Mouse (Mus musculus) CH12.LX (cell line): ENCODE measurements around the gene Nps. TPM values are rescaled to one million over a fixed set of nuclear protein-coding genes. Genes with fewer than 3 reads are reported as not detected.

Experiments
- DNase-seq: peaks from one replicate; pipeline ENCODE4 v3.0.0-alpha.2; 2013; ENCODE audit errors: extremely low read depth
- H3K27ac ChIP-seq: 2 replicates; pipeline ENCODE4 v1.5.1; 2012; ENCODE audit warnings: low read depth, mild to moderate bottlenecking, control low read depth, moderate library complexity; ENCODE audit not compliant: insufficient read depth
- H3K27me3 ChIP-seq: replicated peaks from 2 replicates; pipeline ENCODE3; 2012; ENCODE audit warnings: inconsistent platforms
- H3K36me3 ChIP-seq, 2 experiments: replicated peaks in 1 of 2; 2 replicates each; pipeline versions ENCODE3 to v1.6.1; 2012; ENCODE audit warnings: inconsistent platforms in 1 of 2, low read length in 1 of 2, mild to moderate bottlenecking in 1 of 2, mixed read lengths in 1 of 2, moderate library complexity in 1 of 2; ENCODE audit not compliant: control insufficient read depth in 1 of 2, insufficient read depth in 1 of 2
- H3K4me1 ChIP-seq, 2 experiments: 2 replicates each; pipeline ENCODE4 v1.6.1; 2012; ENCODE audit warnings: inconsistent platforms in 1 of 2, moderate library complexity in 1 of 2; ENCODE audit not compliant: insufficient read depth in 2 of 2, control insufficient read depth in 1 of 2
- H3K4me2 ChIP-seq: 2 replicates; pipeline ENCODE4 v1.6.1; 2012; ENCODE audit warnings: low read depth, mild to moderate bottlenecking, control low read depth; ENCODE audit not compliant: poor library complexity, insufficient read depth, severe bottlenecking
- H3K4me3 ChIP-seq, 3 experiments: fragments of 150-350 bp in 1 of 3; sonication (generic) in 1 of 3; replicated peaks in 1 of 3; 2 replicates each; pipeline versions ENCODE3 to v1.5.1; 2011 to 2012; ENCODE audit warnings: low read depth in 2 of 3, low read length in 2 of 3, mild to moderate bottlenecking in 2 of 3, moderate library complexity in 2 of 3, control low read depth in 1 of 3, improper control_type of control experiment in 1 of 3, inconsistent platforms in 1 of 3, mixed read lengths in 1 of 3; ENCODE audit not compliant: poor library complexity in 1 of 3
- H3K79me2 ChIP-seq: replicated peaks from 2 replicates; pipeline ENCODE4 v1.6.1; 2012; ENCODE audit warnings: mild to moderate bottlenecking, moderate library complexity; ENCODE audit not compliant: control insufficient read depth, poor library complexity, insufficient read depth, severe bottlenecking; ENCODE audit errors: extremely low read depth
- H3K9ac ChIP-seq: 2 replicates; pipeline ENCODE4 v1.6.1; 2012; ENCODE audit warnings: low read depth, mild to moderate bottlenecking, control low read depth, moderate library complexity; ENCODE audit not compliant: insufficient read depth
- H3K9me3 ChIP-seq: replicated peaks from 2 replicates; pipeline ENCODE3; 2012; ENCODE audit warnings: low read length, inconsistent platforms, mixed read lengths
- BHLHE40 ChIP-seq: IDR thresholded peaks from 2 replicates; pipeline ENCODE4 v1.6.1; 2011; ENCODE audit warnings: mild to moderate bottlenecking, low read depth, low read length, improper control_type of control experiment
- CHD1 ChIP-seq: IDR thresholded peaks from 2 replicates; pipeline ENCODE4 v1.6.1; 2012; ENCODE audit warnings: low read depth, low read length, improper control_type of control experiment, inconsistent platforms
- CHD2 ChIP-seq: IDR thresholded peaks from 2 replicates; pipeline ENCODE4 v1.6.1; 2011; ENCODE audit warnings: low read length, improper control_type of control experiment
- E2F4 ChIP-seq: IDR thresholded peaks from 2 replicates; pipeline ENCODE4 v1.6.1; 2011; ENCODE audit warnings: low read depth, low read length, improper control_type of control experiment; ENCODE audit not compliant: insufficient replicate concordance
- EP300 ChIP-seq: IDR thresholded peaks from 2 replicates; pipeline ENCODE4 v1.6.1; 2011; ENCODE audit warnings: low read length, improper control_type of control experiment
- ETS1 ChIP-seq: conservative IDR thresholded peaks from 2 replicates; pipeline ENCODE4 v1.6.1; 2012; ENCODE audit warnings: low read depth, mild to moderate bottlenecking, inconsistent platforms, low read length, improper control_type of control experiment, moderate library complexity
- HCFC1 ChIP-seq: IDR thresholded peaks from 2 replicates; pipeline ENCODE4 v1.6.1; 2012; ENCODE audit warnings: low read depth, mild to moderate bottlenecking, inconsistent platforms, low read length, improper control_type of control experiment
- JUN ChIP-seq: IDR thresholded peaks from 2 replicates; pipeline ENCODE4 v1.6.1; 2011; ENCODE audit warnings: low read depth, mild to moderate bottlenecking, low read length, improper control_type of control experiment, moderate library complexity; ENCODE audit not compliant: insufficient read depth
- JUND ChIP-seq: conservative IDR thresholded peaks from 2 replicates; pipeline ENCODE4 v1.6.1; 2011; ENCODE audit warnings: low read depth, low read length, improper control_type of control experiment
- KAT2A ChIP-seq: IDR thresholded peaks from 2 replicates; pipeline ENCODE4 v1.6.1; 2012; ENCODE audit warnings: low read length, improper control_type of control experiment, inconsistent platforms; ENCODE audit not compliant: insufficient replicate concordance
- MAFK ChIP-seq: IDR thresholded peaks from 2 replicates; pipeline ENCODE4 v1.6.1; 2011; ENCODE audit warnings: low read length, improper control_type of control experiment; ENCODE audit not compliant: insufficient replicate concordance
- MAZ ChIP-seq: IDR thresholded peaks from 2 replicates; pipeline ENCODE4 v1.6.1; 2012; ENCODE audit warnings: low read depth, mild to moderate bottlenecking, inconsistent platforms, low read length, improper control_type of control experiment, moderate library complexity
- PAX5 ChIP-seq: IDR thresholded peaks from 2 replicates; pipeline ENCODE4 v1.6.1; 2012; ENCODE audit warnings: low read length, inconsistent platforms, mixed read lengths
- RAD21 ChIP-seq: IDR thresholded peaks from 2 replicates; pipeline ENCODE4 v1.6.1; 2011; ENCODE audit warnings: low read depth, mild to moderate bottlenecking, low read length, improper control_type of control experiment, moderate library complexity
- SIN3A ChIP-seq: IDR thresholded peaks from 2 replicates; pipeline ENCODE4 v1.6.1; 2012; ENCODE audit warnings: low read length, improper control_type of control experiment, inconsistent platforms
- TCF12 ChIP-seq: IDR thresholded peaks from 2 replicates; pipeline ENCODE4 v1.6.1; 2014; ENCODE audit warnings: low read depth, mild to moderate bottlenecking, inconsistent platforms, low read length, improper control_type of control experiment
- ZMIZ1 ChIP-seq: IDR thresholded peaks from 2 replicates; pipeline ENCODE4 v1.6.1; 2012; ENCODE audit warnings: low read depth, mild to moderate bottlenecking, inconsistent platforms, low read length, improper control_type of control experiment
- dilution Hi-C: fragments of 300-500 bp; cut with MboI; formaldehyde crosslinking; loops from 2 replicates; pipeline ENCODE4 v1.14.3; 2020; ENCODE audit warnings: low sequenced_read_pairs; ENCODE audit not compliant: extremely low pct_unique_long_range_greater_than_20kb, extremely low pct_ligation_motif_present
- in situ Hi-C: fragments of 300-500 bp; cut with MboI; formaldehyde crosslinking; loops from 3 replicates; pipeline ENCODE4 v1.14.3; 2019; ENCODE audit warnings: low sequenced_read_pairs, low pct_ligation_motif_present, low pct_unique_long_range_greater_than_20kb, mixed read lengths
- polyA plus RNA-seq: library from polyadenylated mRNA; unstranded; fragments of >175 nt; gene quantifications from 2 replicates; pipeline ENCODE4 v1.2.1, GENCODE M21; 2012; ENCODE audit warnings: low read depth; ENCODE audit not compliant: insufficient read length
- total RNA-seq, 2 experiments: library from RNA; depleted of rRNA; stranded (reverse); fragments of 300-350 nt in 1 of 2; fragments of >200 nt in 1 of 2; gene quantifications; 2 replicates each; pipeline ENCODE4 v1.2.3; 2012 to 2014

The Nps gene
- total and polyA plus RNA-seq, 3 experiments = not detected

GRCm38 (mm10) chr7:135289976-135290375, 31.5 kb downstream of the Nps start:
- Histone ChIP-seq H3K79me2 (no peaks in the 10 kb centered on the region), H3K9me3 (no peaks in the 10 kb centered on the region), H3K9ac (no peak overlapping the region), H3K4me1 (no peaks in the 10 kb centered on the region), H3K4me2 (no peak overlapping the region), H3K36me3 (no peaks in the 10 kb centered on the region), H3K27me3 (peaks cover 29% of the 10 kb centered on the region), H3K4me3 (no peak overlapping the region)
- dilution Hi-C loops = no loop called here
- no peak for DNase-seq
- in situ Hi-C loops = no loop called here
- TF ChIP-seq CHD1 (no peak), RAD21 (no peak), EP300 (no peak), JUND (no peak), BHLHE40 (no peak)
- TF ChIP-seq, all 38 proteins: peak for 0
- H3K27ac ChIP-seq = no peak overlapping the region

DNA sequence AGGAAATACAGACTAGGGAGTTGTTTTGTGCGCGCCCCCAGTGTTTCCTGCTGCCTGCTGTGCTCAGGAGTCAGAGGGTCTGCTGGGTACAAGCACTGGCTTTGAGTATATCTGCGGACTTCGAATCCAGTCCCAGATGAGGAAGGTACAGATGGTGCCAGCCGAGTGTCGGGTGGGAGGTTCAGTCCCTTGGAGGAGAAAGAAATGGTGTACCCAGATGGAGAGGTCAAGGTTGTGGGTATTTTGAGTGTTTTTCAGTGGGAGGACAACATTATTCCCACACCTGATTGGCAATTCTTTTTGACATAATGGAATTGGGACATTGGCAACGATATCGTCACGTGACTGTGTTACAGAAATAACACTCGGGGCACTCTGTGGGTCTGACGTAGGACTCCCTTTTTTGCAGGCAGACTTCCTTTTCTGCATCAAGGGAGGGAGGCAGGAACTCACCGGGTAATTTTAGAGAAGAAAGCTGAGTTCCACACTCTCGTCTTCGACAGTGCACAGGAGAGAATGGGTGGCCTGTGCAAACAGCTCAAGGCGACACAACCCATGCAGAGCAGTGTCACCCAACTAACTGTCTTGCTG, 33.2 kb downstream of the Nps start:
- in situ Hi-C loops = no loop called here
- no peaks in the 10 kb centered on the region for H3K79me2 ChIP-seq
- H3K9me3 ChIP-seq = no peaks in the 10 kb centered on the region

DNA sequence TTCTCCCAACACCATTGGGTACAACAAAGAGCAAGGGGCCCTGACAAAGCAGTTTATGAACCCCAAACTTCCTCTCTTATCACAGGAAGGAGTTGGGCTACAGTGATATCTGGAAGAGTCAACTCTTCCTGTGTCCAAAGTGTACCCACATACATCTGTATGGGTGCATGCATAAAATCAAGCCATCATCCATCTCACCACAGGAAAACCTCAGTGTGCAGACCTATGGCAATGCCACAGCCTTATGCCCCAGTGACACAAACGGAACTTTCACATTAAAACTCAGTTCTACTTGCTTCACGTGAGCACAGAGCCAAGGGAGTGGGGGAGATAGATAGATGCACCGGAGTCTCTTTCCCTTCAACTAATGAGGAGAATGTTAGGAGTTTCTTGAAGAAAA, 36.0 kb downstream of the Nps start:
- H3K9me3 ChIP-seq = no peaks in the 10 kb centered on the region
- H3K36me3 ChIP-seq = no peaks in the 10 kb centered on the region
- H3K9ac ChIP-seq = no peak overlapping the region
- DNase-seq = no peak
- in situ Hi-C loops = no loop called here
- dilution Hi-C loops = no loop called here
- no peak overlapping the region for H3K27ac ChIP-seq
- H3K4me2 ChIP-seq = no peak overlapping the region
- no peaks in the 10 kb centered on the region for H3K79me2 ChIP-seq
- no peaks in the 10 kb centered on the region for H3K4me1 ChIP-seq
- no peak overlapping the region for H3K4me3 ChIP-seq
- peaks cover 54% of the 10 kb centered on the region for H3K27me3 ChIP-seq
- no peak for TF ChIP-seq KAT2A
- TF ChIP-seq E2F4 = no peak
- TF ChIP-seq TCF12 = no peak

More for the DNA sequence above, 33.2 kb downstream of the Nps start:
- dilution Hi-C loops = no loop called here
- Histone ChIP-seq H3K4me2 (no peak overlapping the region), H3K27me3 (peaks cover 46% of the 10 kb centered on the region), H3K9ac (no peak overlapping the region), H3K4me1 (no peaks in the 10 kb centered on the region), H3K4me3 (no peak overlapping the region), H3K27ac (no peak overlapping the region), H3K36me3 (no peaks in the 10 kb centered on the region)
- TF ChIP-seq ZMIZ1 (no peak), JUN (no peak), ETS1 (no peak), JUND (no peak), E2F4 (no peak), PAX5 (no peak), SIN3A (no peak), CHD2 (no peak), RAD21 (no peak), EP300 (no peak), MAFK (no peak), HCFC1 (no peak), MAZ (no peak)
- no peak for DNase-seq
